Mouse (Mus musculus) stomach, postnatal 0 days (tissue): ENCODE data around the gene Wwox.

Experiments
- CTCF ChIP-seq: IDR thresholded peaks from 2 replicates; pipeline ENCODE4 v1.5.1; 2016; ENCODE audit warnings: antibody characterized with exemption, low read depth, mild to moderate bottlenecking, moderate library complexity
- EP300 ChIP-seq: optimal IDR thresholded peaks from 2 replicates; pipeline ENCODE3; 2016; ENCODE audit warnings: antibody characterized with exemption

GRCm38 (mm10) chr8:114593424-114594157, 154.1 kb downstream of the Wwox start:
- TF ChIP-seq CTCF (no peak), EP300 (no peak)
